Mouse (Mus musculus): ENCODE data around the gene Kiss1r.

Kiss1r gene

GRCm38 (mm10) chr10:79942988-79943387 lies 26.2 kb downstream of the Kiss1r start:
- no peak for DNase-seq

GRCm38 (mm10) chr10:79943471-79943901 lies 26.7 kb downstream of the Kiss1r start:
- no peak for DNase-seq

- DNase-seq = peak; percentile 64 to 91
These were observed 28.9 kb downstream of the Kiss1r start for GRCm38 (mm10) chr10:79945507-79946234.

GRCm38 (mm10) chr10:79946752-79947322 lies 30.1 kb downstream of the Kiss1r start:
- DNase-seq = no peak

GRCm38 (mm10) chr10:79947502-79947901 lies 30.7 kb downstream of the Kiss1r start:
- DNase-seq = no peak

GRCm38 (mm10) chr10:79949873-79950272 lies 33.1 kb downstream of the Kiss1r start:
- DNase-seq = peak in 1 of 2 experiments; percentile 24

- DNase-seq = no peak
These were observed 33.9 kb downstream of the Kiss1r start for GRCm38 (mm10) chr10:79950661-79951060.

GRCm38 (mm10) chr10:79953946-79954345 lies 37.2 kb downstream of the Kiss1r start:
- DNase-seq = peak in 1 of 2 experiments; percentile 73

GRCm38 (mm10) chr10:79955691-79956090 lies 38.9 kb downstream of the Kiss1r start:
- no peak for DNase-seq

GRCm38 (mm10) chr10:79956643-79957154 lies 39.9 kb downstream of the Kiss1r start:
- DNase-seq = no peak

GRCm38 (mm10) chr10:79958140-79958816 lies 41.5 kb downstream of the Kiss1r start:
- peak; percentile 89 to 93 for DNase-seq

GRCm38 (mm10) chr10:79959412-79959811 lies 42.6 kb downstream of the Kiss1r start:
- peak in 1 of 2 experiments; percentile 77 for DNase-seq

GRCm38 (mm10) chr10:79959847-79960601 lies 43.3 kb downstream of the Kiss1r start, which contains the start of gene Wdr18:
TSS of gene Wdr18 (plus strand) at chr10:79960152.
- DNase-seq = peak; percentile 98 to 99

GRCm38 (mm10) chr10:79960671-79961294 lies 44.0 kb downstream of the Kiss1r start:
- no peak for DNase-seq

- no peak for DNase-seq
These were observed 48.0 kb downstream of the Kiss1r start for GRCm38 (mm10) chr10:79964727-79965126.

GRCm38 (mm10) chr10:79965325-79965724 lies 48.6 kb downstream of the Kiss1r start:
- DNase-seq = no peak

- peak; percentile 88 to 97 for DNase-seq
These were observed 50.2 kb downstream of the Kiss1r start for GRCm38 (mm10) chr10:79966886-79967400.

- no peak for DNase-seq
These were observed 51.4 kb downstream of the Kiss1r start for GRCm38 (mm10) chr10:79968181-79968580.

- DNase-seq = peak; percentile 76 to 81
These were observed 52.4 kb downstream of the Kiss1r start for GRCm38 (mm10) chr10:79969124-79969568.

- DNase-seq = peak in 1 of 2 experiments; percentile 50
These were observed 53.8 kb downstream of the Kiss1r start, which contains the start of gene Grin3b for GRCm38 (mm10) chr10:79970415-79971182. TSS of gene Grin3b (plus strand) at chr10:79970715.

- no peak for DNase-seq
These were observed 54.4 kb downstream of the Kiss1r start for GRCm38 (mm10) chr10:79971183-79971497.

All from kidney, postnatal 25 days (tissue).